Mouse (Mus musculus): ENCODE data around the gene Epha6. TPM values are rescaled to one million over a fixed set of nuclear protein-coding genes. Genes with fewer than 3 reads are reported as not detected.

Epha6 gene
- total and polyA plus RNA-seq, 3 experiments = 0.31 TPM; not detected in 2

GRCm38 (mm10) chr16:59682216-59682891 is 923.0 kb downstream of the Epha6 start:
- no peak for DNase-seq

- DNase-seq = no peak
Measured at GRCm38 (mm10) chr16:59666938-59667337, 938.4 kb downstream of the Epha6 start.

- DNase-seq = no peak
Measured at GRCm38 (mm10) chr16:59643766-59644165, 961.6 kb downstream of the Epha6 start.

GRCm38 (mm10) chr16:59639985-59640384 is 965.3 kb downstream of the Epha6 start:
- DNase-seq = no peak

- peak; percentile 95 for DNase-seq
Measured at GRCm38 (mm10) chr16:59639102-59639691, 966.1 kb downstream of the Epha6 start, which contains the start of gene Arl6. Gene Arl6 (minus strand): TSS chr16:59639391.

GRCm38 (mm10) chr16:59634598-59634997 is 970.7 kb downstream of the Epha6 start:
- no peak for DNase-seq

- DNase-seq = no peak
Measured at GRCm38 (mm10) chr16:59621554-59621953, 983.8 kb downstream of the Epha6 start.

- DNase-seq = peak; percentile 54
Measured at GRCm38 (mm10) chr16:59617167-59617566, 988.2 kb downstream of the Epha6 start.

GRCm38 (mm10) chr16:59615675-59616074 is 989.7 kb downstream of the Epha6 start:
- no peak for DNase-seq

GRCm38 (mm10) chr16:59610750-59611149 is 994.6 kb downstream of the Epha6 start:
- DNase-seq = no peak

- no peak for DNase-seq
Measured at GRCm38 (mm10) chr16:59604078-59604781, 1001.1 kb downstream of the Epha6 start.

Small RNA genes within 50 kb of the gene (microRNA-seq; reads per million reads assigned to microRNA genes)
- gene Gm24755 = 0 reads per million in 2 experiments
